ENCODE assay signal across 20 mouse cellular contexts in genomic region chr7:124032236-124032635, GRCm38 (mm10). TPM values are rescaled to one million over a fixed set of nuclear protein-coding genes. Genes with fewer than 3 reads are reported as not detected.
DNase-seq lines count a peak whose midpoint lies in the region; ATAC-seq and TF ChIP-seq lines count a peak whose summit lies in the region.
"Had no signal": no experiment of that assay in that cellular context is flagged by ENCODE, and none has a peak within 500 bp of the region (broad histone marks: within the 10 kb centered on the region; RNA-seq: fewer than 3 reads in every experiment).

No protein-coding gene starts in this region.

- H3K9ac ChIP-seq in heart, embryonic 12.5 days = no peak overlapping the region
- H3K9ac ChIP-seq in forebrain, embryonic 12.5 days = no peak overlapping the region
- H3K9ac ChIP-seq: liver, embryonic 12.5 days; midbrain, embryonic 13.5 days had no signal

- WGBS in heart, embryonic 12.5 days = 42% methylated on average over 2 of the region's 2 CpGs
- 39% methylated on average over 2 of the region's 2 CpGs for WGBS in forebrain, embryonic 12.5 days

- no peak for TF ChIP-seq POLR2A in myocyte (IDR thresholded peaks at IDR 0.05; ENCODE audit: insufficient read length, low read depth)

- intact Hi-C loops in heart, postnatal 10 days (cut with DNase I) = no loop called here

- H3K4me3 ChIP-seq in heart, embryonic 12.5 days = no peak overlapping the region
- no peak overlapping the region for H3K4me3 ChIP-seq in myocyte
- H3K4me3 ChIP-seq in forebrain, embryonic 12.5 days (replicated peaks) = no peak overlapping the region
- H3K4me3 ChIP-seq: forebrain, embryonic 10.5 days; heart, adult 2 months; liver, embryonic 12.5 days; midbrain, embryonic 13.5 days had no signal

- no peak overlapping the region for H3K4me2 ChIP-seq in heart, embryonic 12.5 days
- no peak overlapping the region for H3K4me2 ChIP-seq in myocyte (ENCODE audit: low read depth)
- no peak overlapping the region for H3K4me2 ChIP-seq in forebrain, embryonic 12.5 days
- H3K4me2 ChIP-seq: liver, embryonic 12.5 days; midbrain, embryonic 13.5 days had no signal

- H3K79me2 ChIP-seq in myocyte (ENCODE audit: control insufficient read depth, insufficient read depth) = no peaks in the 10 kb centered on the region

- ATAC-seq in heart, embryonic 12.5 days (ENCODE audit: insufficient number of reproducible peaks, low FRiP score) = no peak
- ATAC-seq in forebrain, embryonic 12.5 days (ENCODE audit: low FRiP score) = no peak
- ATAC-seq in activated CD4-positive, CD25-positive, alpha-beta regulatory T cell, adult 4 months = no peak
- ATAC-seq: liver, embryonic 12.5 days; midbrain, embryonic 13.5 days had no signal

- no peaks in the 10 kb centered on the region for H3K4me1 ChIP-seq in heart, embryonic 12.5 days (replicated peaks)
- H3K4me1 ChIP-seq in forebrain, embryonic 12.5 days = peaks cover 3% of the 10 kb centered on the region
- H3K4me1 ChIP-seq: liver, embryonic 12.5 days had no signal

- no peak overlapping the region for H3K27ac ChIP-seq in heart, embryonic 12.5 days (ENCODE audit: poor library complexity, severe bottlenecking)
- H3K27ac ChIP-seq in forebrain, embryonic 12.5 days = no peak overlapping the region
- H3K27ac ChIP-seq: forebrain, embryonic 10.5 days; heart, adult 2 months; liver, embryonic 12.5 days; midbrain, embryonic 13.5 days had no signal

- H3ac ChIP-seq in myocyte (ENCODE audit: control insufficient read depth, insufficient read length) = no peak overlapping the region

- no peaks in the 10 kb centered on the region for H3K36me3 ChIP-seq in heart, embryonic 12.5 days
- no peaks in the 10 kb centered on the region for H3K36me3 ChIP-seq in myocyte (ENCODE audit: control insufficient read depth, insufficient read depth)
- H3K36me3 ChIP-seq in forebrain, embryonic 12.5 days (replicated peaks) = no peaks in the 10 kb centered on the region
- H3K36me3 ChIP-seq: forebrain, embryonic 10.5 days; liver, embryonic 12.5 days; midbrain, embryonic 13.5 days had no signal

- no peaks in the 10 kb centered on the region for H3K27me3 ChIP-seq in heart, embryonic 12.5 days (replicated peaks)
- no peaks in the 10 kb centered on the region for H3K27me3 ChIP-seq in myocyte (ENCODE audit: control insufficient read depth, insufficient read depth, insufficient read length)
- no peaks in the 10 kb centered on the region for H3K27me3 ChIP-seq in forebrain, embryonic 12.5 days
- H3K27me3 ChIP-seq: liver, embryonic 12.5 days; midbrain, embryonic 13.5 days had no signal

- H3K9me3 ChIP-seq in heart, embryonic 12.5 days (replicated peaks) = peaks cover 6% of the 10 kb centered on the region; the same call in 1 of the 2 replicates
- no peaks in the 10 kb centered on the region for H3K9me3 ChIP-seq in forebrain, embryonic 12.5 days
- H3K9me3 ChIP-seq: midbrain, embryonic 13.5 days had no signal

- peak; percentile 4 to 6 for DNase-seq in heart, postnatal 10 days
- peak; percentile 2 for DNase-seq in lung, postnatal 10 days
- DNase-seq in lung, postnatal 4 days = no peak
- peak; percentile 61 for DNase-seq in embryo, embryonic 11 days
- DNase-seq: adrenal gland, postnatal 25 days; B cell, adult 2 months; heart, adult 2 months; kidney, adult 8-10 months; right cerebral cortex, postnatal 25 days; thymus, postnatal 36 days had no signal

TF ChIP-seq in myocyte, 11 proteins besides CTCF, POLR2A, EP300 and RAD21:
- peak; percentile 59 for TF ChIP-seq REST (IDR thresholded peaks at IDR 0.05; ENCODE audit: insufficient read depth, insufficient read length)
- no peak for TF ChIP-seq POLR2AphosphoS2 (IDR thresholded peaks at IDR 0.05; ENCODE audit: insufficient read length, low read depth)
- TF ChIP-seq USF1 (IDR thresholded peaks at IDR 0.05; ENCODE audit: low read depth) = no peak

RNA-seq across cellular contexts. Expression of gene Hs3st4, which starts 49.6 kb away (rescaled TPM):
- total RNA-seq in heart, postnatal 10 days (2021) = under 1 TPM in 1 of 2 experiments, not detected in 1; 0.14 TPM
- 0.80 and 0.89 TPM in 2 replicates for polyA plus RNA-seq in heart, embryonic 12.5 days (2016; fragmentation: Nextera tagmentation; extraction: Ambion mirVana)
- polyA plus RNA-seq in myocyte (2012; fragmentation: generic; extraction: Trizol) = not detected
- polyA plus RNA-seq in forebrain, embryonic 12.5 days (2016; fragmentation: Nextera tagmentation; extraction: Ambion mirVana) = 1.2 and 1.4 TPM in 2 replicates
- polyA plus RNA-seq in activated CD4-positive, CD25-positive, alpha-beta regulatory T cell, adult 4 months (2017; shearing (Covaris generic)) = not detected
- total RNA-seq: adrenal gland, postnatal 25 days; common myeloid progenitor, adult 5-6 weeks; gastrocnemius, adult 18-20 months; hematopoietic stem cell, adult 5-6 weeks had no signal
- polyA plus RNA-seq: forebrain, embryonic 10.5 days; liver, embryonic 12.5 days had no signal

Comparison
In these comparisons a context has a peak if more than half of its experiments do, and no peak if none do; other contexts are left out.
1. DNase-seq: peak in heart, postnatal 10 days (2 of 2), lung, postnatal 10 days (single experiment) and embryo, embryonic 11 days (single experiment); none in lung, postnatal 4 days (0 of 2).